Mouse (Mus musculus) liver, adult 2 months (tissue): ENCODE data around the gene E2f8.

Experiments used
- CTCF ChIP-seq: fragments of 200-500 bp; IDR thresholded peaks from 2 replicates; pipeline ENCODE4 v1.5.1; 2011; ENCODE audit warnings: low read depth, low read length, control low read depth
- POLR2A ChIP-seq: fragments of 200-500 bp; IDR thresholded peaks from 2 replicates; pipeline ENCODE4 v1.6.1; 2011; ENCODE audit warnings: low read length, control low read depth; ENCODE audit not compliant: insufficient read depth; ENCODE audit errors: extremely low read depth

GRCm38 (mm10) chr7:48832735-48833134 lies 48.7 kb downstream of the E2f8 start:
- TF ChIP-seq CTCF (no peak), POLR2A (no peak)
